Mouse (Mus musculus): ENCODE data around the gene Cgnl1.

DNA sequence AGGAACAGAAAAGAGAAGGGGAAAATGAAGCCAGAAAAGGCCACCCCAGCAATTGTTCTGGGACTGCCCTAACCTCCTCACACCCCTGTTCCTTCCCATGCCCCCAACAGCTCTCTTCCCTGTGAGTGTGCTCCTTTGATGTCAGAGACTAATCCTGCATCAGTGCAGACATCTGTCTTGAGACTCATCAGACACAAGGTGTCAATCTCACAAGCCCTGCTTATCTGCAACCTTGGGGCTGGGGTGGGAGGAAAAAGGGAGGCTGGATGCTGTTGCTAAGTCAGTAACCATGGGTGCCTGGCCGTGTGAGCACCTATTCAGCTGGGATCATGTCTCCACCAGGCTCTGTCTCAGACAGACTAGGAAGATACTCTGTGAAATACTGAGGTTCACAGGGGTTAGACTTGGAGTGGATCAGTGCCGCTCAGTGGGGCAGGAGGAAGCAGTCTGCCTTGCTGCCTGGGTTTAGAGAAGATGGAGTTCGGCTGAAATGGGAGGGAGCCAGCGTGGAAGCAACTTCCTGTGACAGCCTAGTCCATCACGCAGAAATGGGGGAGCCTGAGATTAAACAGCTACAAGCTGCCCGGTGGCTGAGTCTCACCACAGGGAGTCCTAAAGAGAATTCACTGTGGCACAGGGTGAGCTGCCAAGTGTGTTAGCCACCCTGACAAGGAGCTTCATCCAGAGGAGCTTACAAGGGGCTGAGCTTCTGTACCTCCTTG is 166.3 kb downstream of the Cgnl1 start:
- TF ChIP-seq POLR2A (IDR thresholded peaks at IDR 0.05; ENCODE audit: extremely low read depth, insufficient read depth, low read length) (no peak), CTCF (IDR thresholded peaks at IDR 0.05; ENCODE audit: low read depth, low read length) (no peak)
